Mouse (Mus musculus) T-cell, adult 2 months (primary cell): Measurements from ENCODE around the gene Lrmda.

Experiments used
- DNase-seq: peaks from one replicate; pipeline ENCODE4 v3.0.0; 2022; ENCODE audit warnings: low spot score

Lrmda gene

DNA sequence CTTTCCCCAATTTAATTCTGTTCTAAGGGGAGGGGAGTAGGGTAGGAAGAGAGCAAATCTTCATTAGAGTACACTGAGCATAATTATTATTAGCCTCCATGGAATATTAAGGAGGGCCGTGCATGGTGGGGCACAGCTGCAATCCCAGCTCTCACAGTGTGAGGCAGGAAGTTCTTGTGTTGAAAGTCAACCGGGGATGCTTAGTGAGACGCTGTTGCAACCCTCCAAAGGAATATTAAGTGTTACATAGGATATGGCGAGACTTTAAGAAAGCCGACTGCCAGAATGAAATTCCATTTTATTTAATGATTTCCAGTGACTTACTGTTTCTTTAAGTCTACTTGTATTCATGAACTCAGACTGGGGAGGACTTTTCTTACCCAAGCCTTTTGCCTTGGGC lies 23.9 kb downstream of the Lrmda start:
- no peak for DNase-seq

DNA sequence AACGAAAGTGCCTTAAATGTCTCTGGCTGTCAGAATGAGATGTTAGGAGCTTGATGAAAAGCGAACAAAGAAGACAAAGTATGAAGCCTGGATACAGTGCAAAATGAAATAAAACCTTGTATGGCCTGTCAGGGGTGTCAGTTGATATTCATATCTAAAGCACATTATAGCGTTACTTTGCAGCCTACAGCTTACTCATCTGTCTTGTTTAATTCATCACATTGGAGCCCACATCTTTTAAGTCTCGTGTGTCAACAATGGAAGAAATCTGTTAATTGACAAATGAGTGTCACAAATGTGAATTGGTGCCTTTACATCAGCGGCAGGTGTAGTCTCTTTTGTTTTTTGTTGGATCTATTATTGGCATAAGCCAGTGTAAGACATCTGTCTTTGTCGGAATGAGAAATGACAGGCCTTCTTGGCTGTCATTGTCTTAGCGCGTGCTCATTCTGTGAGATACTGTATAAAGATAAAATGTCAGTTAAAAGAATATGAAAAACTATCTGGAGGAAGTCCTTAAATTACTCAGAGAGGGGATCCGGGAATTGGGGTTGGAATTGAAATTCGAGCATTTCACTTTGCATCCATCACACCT lies 26.8 kb downstream of the Lrmda start:
- no peak for DNase-seq

GRCm38 (mm10) chr14:22048068-22048899 lies 28.8 kb downstream of the Lrmda start:
- no peak for DNase-seq

DNA sequence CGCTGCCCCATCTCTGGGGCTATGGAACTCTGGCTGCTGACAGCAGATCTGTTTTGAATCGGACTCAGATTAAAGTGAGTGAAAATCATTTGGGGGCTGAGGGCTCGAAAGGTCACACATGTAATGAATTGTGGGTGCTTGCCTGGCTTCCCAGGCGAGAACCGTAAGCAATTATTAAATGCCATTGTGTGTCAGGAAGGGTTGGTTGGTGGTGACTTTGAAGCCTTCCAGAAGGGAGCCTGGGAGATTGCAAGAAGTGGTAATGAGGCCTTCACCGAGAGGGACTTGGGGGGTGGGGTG lies 29.3 kb downstream of the Lrmda start:
- DNase-seq, result no peak

- DNase-seq, result no peak
Observed at GRCm38 (mm10) chr14:22049282-22049681, 29.8 kb downstream of the Lrmda start.

GRCm38 (mm10) chr14:22051941-22052664 lies 32.6 kb downstream of the Lrmda start:
- no peak for DNase-seq

DNA sequence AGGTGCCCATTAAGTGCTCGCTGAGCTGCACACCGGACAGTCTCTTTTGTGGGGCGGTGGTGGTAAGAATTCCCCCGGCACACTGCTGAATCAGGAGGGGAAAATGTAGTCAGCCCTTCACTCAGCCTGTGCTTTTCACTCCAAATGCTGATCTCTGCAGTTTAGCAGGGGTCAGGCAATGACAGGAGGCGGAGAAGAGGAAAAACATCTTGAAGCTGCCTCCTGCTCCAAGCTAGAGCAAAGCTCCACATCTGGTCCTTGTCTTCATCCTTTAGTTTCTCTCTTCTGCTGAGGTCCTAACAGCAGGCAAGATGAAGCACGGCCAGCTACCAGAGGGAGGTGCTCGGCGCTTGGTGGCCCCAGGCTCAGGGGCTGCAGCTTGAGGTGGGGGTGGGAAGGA lies 36.1 kb downstream of the Lrmda start:
- no peak for DNase-seq

DNA sequence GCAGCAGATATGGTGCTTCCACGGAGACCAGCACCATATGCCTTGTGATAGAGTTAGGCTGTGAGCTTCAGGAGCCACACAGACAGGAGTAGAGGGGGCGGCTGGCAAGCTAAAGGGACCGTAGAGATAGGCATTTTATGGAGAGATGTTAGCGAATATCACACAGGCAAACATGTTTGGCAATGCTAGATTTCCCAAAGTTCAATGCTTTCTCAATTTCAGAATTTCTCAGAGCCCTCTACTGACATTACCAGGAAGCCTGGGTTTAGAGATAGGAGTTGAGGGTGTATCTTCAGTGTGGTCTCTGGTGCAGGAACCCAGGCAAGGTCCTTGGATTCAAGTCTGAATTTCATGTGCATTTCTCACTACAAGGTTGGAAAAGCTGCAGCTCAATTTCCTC lies 36.7 kb downstream of the Lrmda start:
- no peak for DNase-seq

DNA sequence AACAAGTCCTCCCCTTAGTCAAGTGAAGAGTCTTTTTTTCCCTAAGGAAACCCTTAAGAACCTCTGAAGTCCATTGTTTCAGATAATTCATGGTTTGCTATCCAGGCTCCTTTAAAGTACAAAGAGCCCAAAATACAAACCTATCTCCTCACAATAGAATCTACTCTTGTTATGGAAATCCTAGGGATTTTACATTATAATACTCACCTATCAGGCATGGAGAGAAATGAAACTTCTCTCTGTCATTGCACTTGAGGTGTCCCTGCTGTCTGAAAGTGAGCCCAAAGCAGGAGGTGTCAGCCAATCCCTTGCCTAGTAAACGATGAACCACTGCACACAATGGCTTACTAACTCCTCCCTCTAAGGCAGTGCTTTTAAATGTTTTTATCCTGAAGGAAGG lies 39.2 kb downstream of the Lrmda start:
- DNase-seq, result no peak

GRCm38 (mm10) chr14:22059348-22059861 lies 39.9 kb downstream of the Lrmda start:
- DNase-seq, result no peak

GRCm38 (mm10) chr14:22060787-22061186 lies 41.3 kb downstream of the Lrmda start:
- DNase-seq, result no peak

- no peak for DNase-seq
Observed at GRCm38 (mm10) chr14:22062117-22062855, 42.8 kb downstream of the Lrmda start.

DNA sequence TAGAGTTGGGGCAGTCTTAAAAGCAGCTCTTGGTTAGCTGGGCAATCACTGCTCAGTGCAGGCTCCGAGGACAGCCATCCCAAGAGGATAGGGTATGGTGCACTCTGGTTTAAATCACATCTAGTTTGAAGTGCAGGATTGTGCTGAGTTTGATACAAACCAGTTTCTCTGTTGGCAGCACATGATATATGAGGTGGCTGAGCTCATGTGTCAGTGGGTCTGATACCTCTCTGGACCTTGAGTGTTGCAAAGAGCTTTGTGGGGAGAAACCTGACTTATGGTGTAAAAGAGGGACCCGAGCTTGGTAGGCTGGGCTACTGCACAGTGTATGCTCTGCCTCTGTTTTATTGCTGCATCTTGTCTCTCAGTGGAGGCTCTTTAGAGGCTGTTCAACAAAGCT lies 49.7 kb downstream of the Lrmda start:
- no peak for DNase-seq

GRCm38 (mm10) chr14:22073385-22073784 lies 53.9 kb downstream of the Lrmda start:
- DNase-seq, result no peak

DNA sequence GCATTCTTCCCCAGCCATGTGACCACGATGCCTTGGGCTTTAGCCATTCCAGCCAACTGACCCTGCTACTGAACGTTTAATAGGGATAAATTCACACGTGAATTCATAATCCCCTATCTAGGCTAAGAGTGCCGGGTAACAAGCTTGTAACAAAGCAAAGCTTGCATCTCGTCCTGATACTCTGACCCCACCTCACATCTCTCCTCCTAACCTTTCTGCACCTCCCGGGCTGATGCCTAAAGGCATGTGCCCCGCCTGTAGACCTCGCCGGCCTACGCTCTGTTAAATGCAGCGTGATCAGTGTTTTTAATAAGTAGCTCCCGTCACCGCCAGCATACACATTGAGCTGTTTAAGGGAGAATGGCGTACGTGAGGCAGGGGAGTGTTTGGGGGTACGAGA lies 54.7 kb downstream of the Lrmda start:
- DNase-seq, result no peak

- no peak for DNase-seq
Observed at GRCm38 (mm10) chr14:22083931-22084330, 64.4 kb downstream of the Lrmda start.

DNA sequence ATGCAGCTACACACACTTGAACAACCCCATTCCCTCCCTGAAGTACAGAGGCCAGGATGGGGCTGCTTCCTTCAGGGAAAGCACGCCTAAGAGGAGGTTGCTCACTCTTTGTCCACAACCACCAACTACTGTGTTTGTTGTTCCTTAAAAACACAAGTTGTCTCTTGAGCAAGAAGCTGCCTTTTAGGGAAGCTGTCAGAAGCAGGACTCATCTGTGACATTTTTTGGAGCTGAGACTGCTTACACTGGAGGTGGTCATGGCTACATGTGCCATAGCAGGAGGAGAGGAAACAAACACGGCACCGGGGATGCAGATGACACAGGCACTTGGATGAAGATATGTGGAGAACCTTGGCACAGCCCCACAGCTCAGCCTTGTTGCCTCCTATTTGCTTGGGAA lies 65.9 kb downstream of the Lrmda start:
- no peak for DNase-seq

- DNase-seq, result no peak
Observed at GRCm38 (mm10) chr14:22088604-22089003, 69.1 kb downstream of the Lrmda start.

- no peak for DNase-seq
Observed at GRCm38 (mm10) chr14:22089331-22089730, 69.8 kb downstream of the Lrmda start.

- DNase-seq, result no peak
Observed at GRCm38 (mm10) chr14:22089866-22090470, 70.5 kb downstream of the Lrmda start.

GRCm38 (mm10) chr14:22090778-22091211 lies 71.3 kb downstream of the Lrmda start:
- no peak for DNase-seq

DNA sequence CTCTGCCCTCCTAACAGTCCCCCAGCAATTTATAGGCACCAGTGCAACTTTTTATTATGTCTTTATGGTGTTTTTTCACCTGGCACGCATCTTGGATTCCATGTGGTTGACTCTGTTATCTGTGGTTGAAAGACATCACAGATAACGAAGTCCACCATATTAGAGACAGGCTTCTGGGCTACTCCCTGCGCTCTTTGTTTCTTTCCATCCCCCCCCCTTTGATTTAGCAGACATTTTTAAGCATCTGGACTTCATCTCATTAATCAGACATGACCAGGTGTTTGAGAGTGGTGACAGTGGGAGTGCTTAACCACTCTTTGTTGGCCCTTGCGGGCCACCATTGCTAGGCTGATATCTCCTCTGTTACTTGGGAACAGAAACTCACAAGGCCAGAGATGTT lies 71.8 kb downstream of the Lrmda start:
- DNase-seq, result no peak
